Comparison of ENCODE assay signal across 16 mouse cellular contexts in genomic region chr12:70811772-70812171, GRCm38 (mm10). TPM values are rescaled to one million over a fixed set of nuclear protein-coding genes. Genes with fewer than 3 reads are reported as not detected.
A peak's percentile ranks its signal among the peaks of the same experiment; 100 is the strongest.
DNase-seq lines count a peak whose midpoint lies in the region; ATAC-seq and TF ChIP-seq lines count a peak whose summit lies in the region.
"Had no signal": no experiment of that assay in that cellular context is flagged by ENCODE, and none has a peak within 500 bp of the region (broad histone marks: within the 10 kb centered on the region; RNA-seq: fewer than 3 reads in every experiment).

No protein-coding gene starts in this region.

- H3K9ac ChIP-seq in heart, embryonic 11.5 days (ENCODE audit: low read depth, low read length) = no peak overlapping the region
- H3K9ac ChIP-seq in stomach, postnatal 0 days (ENCODE audit: low read length) = no peak overlapping the region
- H3K9ac ChIP-seq: hindbrain, embryonic 12.5 days; neural tube, embryonic 12.5 days had no signal

- WGBS in heart, embryonic 11.5 days (ENCODE audit: insufficient replicate concordance) = 65% methylated on average over 6 of the region's 6 CpGs
- WGBS in stomach, postnatal 0 days = 43% methylated on average over 6 of the region's 6 CpGs

- H3K4me3 ChIP-seq in heart, embryonic 11.5 days (ENCODE audit: low read depth, low read length) = no peak overlapping the region
- no peak overlapping the region for H3K4me3 ChIP-seq in stomach, postnatal 0 days (ENCODE audit: low read depth, low read length)
- H3K4me3 ChIP-seq: embryonic facial prominence, embryonic 10.5 days; hindbrain, embryonic 12.5 days; neural tube, embryonic 12.5 days had no signal

- no peak for DNase-seq in heart, postnatal 36 days
- DNase-seq in kidney, postnatal 10 days = peak; percentile 30
- DNase-seq in kidney, adult 18-20 months = no peak
- peak; percentile 21 for DNase-seq in lung, postnatal 10 days
- no peak for DNase-seq in lung, postnatal 14 days
- no peak for DNase-seq in stomach, postnatal 0 days (ENCODE audit: low spot score)
- DNase-seq in right cerebral cortex, adult 2 months (ENCODE audit: low spot score in 2 of 2) = no peak
- DNase-seq: adrenal gland, postnatal 14 days; B cell, adult 2 months; thymus, postnatal 25 days had no signal

- TF ChIP-seq CTCF in stomach, postnatal 0 days (IDR thresholded peaks at IDR 0.05; ENCODE audit: low read depth) = no peak

- no peaks in the 10 kb centered on the region for H3K27me3 ChIP-seq in heart, embryonic 11.5 days (ENCODE audit: control insufficient read depth, insufficient read depth, low read length)
- no peaks in the 10 kb centered on the region for H3K27me3 ChIP-seq in stomach, postnatal 0 days (ENCODE audit: control insufficient read depth, insufficient read depth, low read length)
- H3K27me3 ChIP-seq: hindbrain, embryonic 12.5 days; neural tube, embryonic 12.5 days had no signal

- H3K4me1 ChIP-seq in heart, embryonic 11.5 days (ENCODE audit: control insufficient read depth, insufficient read depth, low read length) = peaks cover 11% of the 10 kb centered on the region; the same call in 1 of the 2 replicates
- H3K4me1 ChIP-seq in stomach, postnatal 0 days (replicated peaks; ENCODE audit: control insufficient read depth, insufficient read depth) = 0 out of 2 replicates have a peak, but pooled peaks cover 4% of the 10 kb centered on the region
- H3K4me1 ChIP-seq: hindbrain, embryonic 12.5 days; neural tube, embryonic 12.5 days had no signal

- no peak overlapping the region for H3K4me2 ChIP-seq in heart, embryonic 11.5 days
- no peak overlapping the region for H3K4me2 ChIP-seq in stomach, postnatal 0 days (replicated peaks; ENCODE audit: low read depth)
- H3K4me2 ChIP-seq: hindbrain, embryonic 12.5 days; neural tube, embryonic 12.5 days had no signal

- intact Hi-C loops in heart, postnatal 36 days (cut with DNase I) = loop anchor here (5.0 kb wide), 1 partner anchor 154 kb away; no protein-coding TSS in a partner anchor

- no peaks in the 10 kb centered on the region for H3K9me3 ChIP-seq in heart, embryonic 11.5 days (replicated peaks; ENCODE audit: control insufficient read depth, low read length)
- no peaks in the 10 kb centered on the region for H3K9me3 ChIP-seq in stomach, postnatal 0 days (ENCODE audit: control insufficient read depth, low read length)
- H3K9me3 ChIP-seq: embryonic facial prominence, embryonic 10.5 days; hindbrain, embryonic 12.5 days; neural tube, embryonic 12.5 days had no signal

- peak overlapping the region; percentile 54 for H3K27ac ChIP-seq in heart, embryonic 11.5 days (ENCODE audit: low read depth, low read length)
- peak overlapping the region; percentile 61 for H3K27ac ChIP-seq in stomach, postnatal 0 days (replicated peaks)
- H3K27ac ChIP-seq: embryonic facial prominence, embryonic 10.5 days; hindbrain, embryonic 12.5 days; neural tube, embryonic 12.5 days had no signal

- no peaks in the 10 kb centered on the region for H3K36me3 ChIP-seq in heart, embryonic 11.5 days (ENCODE audit: control insufficient read depth, insufficient read depth, low read length)
- H3K36me3 ChIP-seq in stomach, postnatal 0 days (ENCODE audit: control insufficient read depth, insufficient read depth, low read length) = no peaks in the 10 kb centered on the region
- H3K36me3 ChIP-seq: embryonic facial prominence, embryonic 10.5 days; hindbrain, embryonic 12.5 days; neural tube, embryonic 12.5 days had no signal

- no peak for ATAC-seq in heart, embryonic 11.5 days (replicated peaks; ENCODE audit: insufficient number of reproducible peaks, low FRiP score, low TSS enrichment)
- peak; percentile 21; the same call in 1 of the 2 replicates for ATAC-seq in stomach, postnatal 0 days (ENCODE audit: low FRiP score, low TSS enrichment)
- ATAC-seq: forebrain, embryonic 14.5 days; inflammation-experienced regulatory T-cells, adult 6 months had no signal

- TF ChIP-seq EP300 in stomach, postnatal 0 days (optimal IDR thresholded peaks at IDR 0.05) = no peak

RNA-seq across cellular contexts. Expression of gene Frmd6, which starts 13.5 kb away (rescaled TPM):
- 18.7 and 23.6 TPM in 2 replicates for polyA plus RNA-seq in heart, embryonic 11.5 days (2014; fragmentation: Nextera tagmentation; extraction: Ambion mirVana)
- 10 to 100 TPM; 33.4 to 39.1 TPM for total RNA-seq in heart, postnatal 36 days (2021)
- 17.1 and 17.2 TPM in 2 replicates for polyA plus RNA-seq in stomach, postnatal 0 days (2015; fragmentation: Nextera tagmentation; extraction: Ambion mirVana)

Comparison
In these comparisons a context has a peak if more than half of its experiments do, and no peak if none do; other contexts are left out.
1. DNase-seq: peak in kidney, postnatal 10 days (single experiment) and lung, postnatal 10 days (single experiment); none in heart, postnatal 36 days (0 of 2), kidney, adult 18-20 months (single experiment), lung, postnatal 14 days (single experiment), stomach, postnatal 0 days (single experiment) and right cerebral cortex, adult 2 months (0 of 2).